Mouse (Mus musculus) midbrain, embryonic 13.5 days (tissue): Measurements from ENCODE around the gene Tmem116. TPM values are rescaled to one million over a fixed set of nuclear protein-coding genes. Genes with fewer than 3 reads are reported as not detected.
A peak's percentile ranks its signal among the peaks of the same experiment; 100 is the strongest.

Experiments
- ATAC-seq: fragments of 200-750 bp; cut with Nextera tagmentation; 2 replicates; pipeline ENCODE4 v1.8.0; 2017; ENCODE audit warnings: mild to moderate bottlenecking, moderate TSS enrichment, moderate library complexity
- H3K27ac ChIP-seq: fragments of 300-500 bp; sonication (generic); 2 replicates; pipeline ENCODE4 v1.5.1; 2015; ENCODE audit warnings: inconsistent platforms, mild to moderate bottlenecking, moderate library complexity
- H3K27me3 ChIP-seq: fragments of 300-500 bp; sonication (generic); 2 replicates; pipeline ENCODE4 v1.6.1; 2015; ENCODE audit warnings: mild to moderate bottlenecking, inconsistent platforms
- H3K36me3 ChIP-seq: fragments of 300-500 bp; sonication (generic); 2 replicates; pipeline ENCODE4 v1.6.1; 2015; ENCODE audit warnings: mild to moderate bottlenecking, inconsistent platforms
- H3K4me1 ChIP-seq: fragments of 300-500 bp; sonication (generic); replicated peaks from 2 replicates; pipeline ENCODE4 v1.6.1; 2015; ENCODE audit warnings: inconsistent platforms
- H3K4me2 ChIP-seq: fragments of 300-500 bp; sonication (generic); replicated peaks from 2 replicates; pipeline ENCODE4 v1.6.1; 2015; ENCODE audit warnings: moderate library complexity, mild to moderate bottlenecking, inconsistent platforms
- H3K4me3 ChIP-seq: fragments of 300-500 bp; sonication (generic); replicated peaks from 2 replicates; pipeline ENCODE4 v1.5.1; 2015; ENCODE audit warnings: mild to moderate bottlenecking, inconsistent platforms
- H3K9ac ChIP-seq: fragments of 300-500 bp; sonication (generic); replicated peaks from 2 replicates; pipeline ENCODE4 v1.6.1; 2015; ENCODE audit warnings: mild to moderate bottlenecking, inconsistent platforms
- H3K9me3 ChIP-seq: fragments of 300-500 bp; sonication (generic); 2 replicates; pipeline ENCODE4 v1.6.1; 2016; ENCODE audit warnings: mild to moderate bottlenecking, inconsistent platforms
- WGBS: fragments of 180-500 bp; shearing (Covaris S2); methylation state at CpG from one replicate; pipeline ENCODE4 v1.1.7; 2015; 5-methylcytosine and 5-hydroxymethylcytosine counted together
- polyA plus RNA-seq: library from polyadenylated mRNA; unstranded; fragments of >200 nt; fragmentation: Nextera tagmentation; extraction: Ambion mirVana; gene quantifications from 2 replicates; pipeline ENCODE4 v1.2.1, GENCODE M21; 2015

Tmem116 gene
- polyA plus RNA-seq = 1.2 and 1.6 TPM in 2 replicates

DNA sequence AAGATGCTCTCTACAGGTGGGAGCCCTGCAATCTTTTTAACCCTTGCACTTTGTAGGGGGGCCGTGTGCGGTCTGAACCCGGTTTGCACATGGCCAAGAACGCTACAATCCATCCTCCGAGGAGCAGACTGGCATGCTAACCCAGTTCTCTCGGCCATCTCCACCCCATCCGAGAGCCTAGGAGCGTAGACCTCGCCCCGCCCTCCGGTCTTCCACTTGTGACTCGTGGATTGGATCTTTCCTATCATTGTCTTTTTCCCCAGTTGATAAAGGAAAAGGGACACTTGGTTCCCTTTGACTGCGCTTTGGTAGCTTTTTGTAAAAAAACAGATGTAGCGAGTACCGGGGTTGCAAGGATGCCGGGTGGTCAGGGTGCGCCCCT, at the start of gene Tmem116:
Gene Tmem116 (plus strand): TSS at position 250 of the 382 bp plus-strand sequence.
- peaks cover 32% of the 10 kb centered on the region for H3K4me1 ChIP-seq
- peak within 1 kb of the TSS; percentile 94 for H3K27ac ChIP-seq
- peak within 1 kb of the TSS; percentile 76 for H3K4me3 ChIP-seq
- H3K9me3 ChIP-seq = no peaks in the 10 kb centered on the region
- peak; percentile 31 for ATAC-seq
- H3K27me3 ChIP-seq = no peaks in the 10 kb centered on the region
- peaks cover 28% of the 10 kb centered on the region for H3K36me3 ChIP-seq
- 0% methylated on average over 17 of the region's 17 CpGs for WGBS
- peak within 1 kb of the TSS; percentile 85 for H3K4me2 ChIP-seq
- peak within 1 kb of the TSS; percentile 93 for H3K9ac ChIP-seq

- Histone ChIP-seq H3K4me2 (no peak overlapping the region), H3K9ac (no peak overlapping the region), H3K27ac (no peak overlapping the region), H3K36me3 (peaks cover 53% of the 10 kb centered on the region), H3K4me1 (no peaks in the 10 kb centered on the region), H3K27me3 (no peaks in the 10 kb centered on the region), H3K9me3 (no peaks in the 10 kb centered on the region), H3K4me3 (no peak overlapping the region)
- WGBS = 95% methylated on average over 8 of the region's 8 CpGs
- no peak for ATAC-seq
Observed at GRCm38 (mm10) chr5:121407856-121408255, 43.8 kb upstream of the Tmem116 start.

DNA sequence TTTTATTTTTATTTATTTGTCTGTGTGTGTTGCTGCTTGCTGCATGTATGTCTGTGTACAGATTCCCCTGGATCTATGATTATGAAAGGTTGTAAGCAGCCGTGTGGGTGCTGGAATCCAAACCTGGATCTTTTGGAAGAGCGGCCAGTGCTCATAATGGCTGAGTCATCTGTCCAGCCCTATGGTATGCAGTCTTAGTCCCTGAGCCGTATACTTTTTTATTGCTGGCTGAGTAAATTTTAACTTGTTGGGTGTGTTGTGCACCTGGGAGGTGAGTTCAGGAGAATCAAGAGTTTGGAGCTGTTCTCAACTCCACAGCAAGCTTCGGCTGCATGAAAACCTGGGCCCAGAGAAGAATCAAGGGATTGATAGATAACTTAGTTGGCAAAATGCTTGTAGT, 40.7 kb upstream of the Tmem116 start:
- Histone ChIP-seq H3K9me3 (no peaks in the 10 kb centered on the region), H3K27me3 (no peaks in the 10 kb centered on the region), H3K4me1 (no peaks in the 10 kb centered on the region), H3K36me3 (peaks cover 79% of the 10 kb centered on the region), H3K4me3 (no peak overlapping the region), H3K9ac (no peak overlapping the region), H3K27ac (no peak overlapping the region), H3K4me2 (no peak overlapping the region)
- 95% methylated on average over 4 of the region's 4 CpGs for WGBS
- no peak for ATAC-seq

DNA sequence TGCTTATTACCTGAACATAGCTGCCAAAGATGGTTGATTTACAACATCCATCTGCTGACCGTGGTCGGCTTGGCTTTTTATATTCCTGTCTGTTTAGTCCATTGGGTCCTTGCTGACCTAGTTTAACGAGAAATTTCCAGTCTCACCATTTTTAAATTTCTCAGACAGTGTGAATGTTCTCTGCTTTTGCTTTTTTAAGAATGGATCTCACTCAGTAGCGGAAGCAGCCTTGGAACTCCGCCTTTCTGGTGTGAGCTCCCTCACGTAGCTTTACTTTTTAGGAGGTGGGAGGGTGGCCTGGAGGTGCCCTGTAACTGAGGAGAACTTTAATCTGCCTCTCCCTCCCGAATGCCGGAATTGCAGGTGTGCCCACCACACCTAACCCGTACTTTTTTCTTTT, 31.0 kb upstream of the Tmem116 start:
- no peak for ATAC-seq
- Histone ChIP-seq H3K4me3 (no peak overlapping the region), H3K4me1 (no peaks in the 10 kb centered on the region), H3K27me3 (no peaks in the 10 kb centered on the region), H3K27ac (no peak overlapping the region), H3K9me3 (no peaks in the 10 kb centered on the region), H3K36me3 (peaks cover 97% of the 10 kb centered on the region), H3K9ac (no peak overlapping the region), H3K4me2 (no peak overlapping the region)
- WGBS = 96% methylated on average over 9 of the region's 9 CpGs

DNA sequence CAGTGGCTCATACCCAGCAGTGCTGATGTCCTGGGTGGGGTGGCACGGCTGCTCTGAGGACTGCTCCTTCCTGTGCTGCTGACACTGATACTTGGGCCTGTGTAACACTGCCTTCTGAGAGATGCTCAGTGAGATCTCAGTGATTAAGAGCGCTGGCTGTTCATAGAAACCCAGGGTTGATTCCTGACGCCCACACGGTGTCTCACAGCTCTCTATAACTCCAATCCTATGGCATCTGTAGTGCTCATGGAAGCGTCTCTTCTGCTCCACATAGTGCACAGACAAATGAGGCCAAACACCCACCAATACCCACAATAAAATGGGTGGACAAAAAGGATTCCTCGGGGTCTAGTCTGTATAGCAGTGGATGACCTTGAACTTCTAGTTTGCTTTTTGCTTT, 28.9 kb upstream of the Tmem116 start:
- Histone ChIP-seq H3K4me3 (no peak overlapping the region), H3K9me3 (no peaks in the 10 kb centered on the region), H3K27ac (no peak overlapping the region), H3K36me3 (peaks cover 97% of the 10 kb centered on the region), H3K27me3 (no peaks in the 10 kb centered on the region), H3K9ac (no peak overlapping the region), H3K4me2 (no peak overlapping the region), H3K4me1 (no peaks in the 10 kb centered on the region)
- 98% methylated on average over 6 of the region's 6 CpGs for WGBS
- ATAC-seq = no peak

- Histone ChIP-seq H3K36me3 (peaks cover 97% of the 10 kb centered on the region), H3K9me3 (no peaks in the 10 kb centered on the region), H3K27me3 (no peaks in the 10 kb centered on the region), H3K9ac (no peak overlapping the region), H3K27ac (no peak overlapping the region), H3K4me2 (no peak overlapping the region), H3K4me3 (no peak overlapping the region), H3K4me1 (no peaks in the 10 kb centered on the region)
- WGBS = 96% methylated on average over 10 of the region's 10 CpGs
- ATAC-seq = no peak
Observed at GRCm38 (mm10) chr5:121423297-121423696, 28.4 kb upstream of the Tmem116 start.

- Histone ChIP-seq H3K4me1 (no peaks in the 10 kb centered on the region), H3K27ac (no peak overlapping the region), H3K9ac (no peak overlapping the region), H3K9me3 (no peaks in the 10 kb centered on the region), H3K4me3 (no peak overlapping the region), H3K27me3 (no peaks in the 10 kb centered on the region), H3K36me3 (peaks cover 98% of the 10 kb centered on the region), H3K4me2 (no peak overlapping the region)
- 83% methylated on average over 3 of the region's 3 CpGs for WGBS
- no peak for ATAC-seq
Observed at GRCm38 (mm10) chr5:121428954-121429353, 22.7 kb upstream of the Tmem116 start.

DNA sequence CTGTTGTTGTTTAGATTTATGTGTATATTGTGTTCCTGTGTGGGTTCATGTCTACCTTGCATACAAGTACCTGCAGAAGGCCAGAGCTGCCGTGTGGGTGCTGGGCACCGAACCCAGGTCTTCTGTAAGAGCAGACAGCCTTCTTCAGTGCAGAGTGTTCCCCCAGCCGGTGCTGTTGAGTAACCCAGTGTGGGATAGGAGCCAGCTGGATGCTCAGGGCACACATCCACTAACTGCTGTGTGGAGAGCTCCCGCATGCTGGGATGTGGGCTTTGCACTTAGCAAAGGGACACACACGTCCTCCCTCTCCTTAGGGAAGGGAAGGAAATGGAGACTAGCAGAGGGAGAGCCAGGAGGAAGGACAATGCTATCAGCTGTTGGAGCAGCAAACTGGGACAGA, 13.6 kb upstream of the Tmem116 start:
- Histone ChIP-seq H3K27ac (no peak overlapping the region), H3K4me1 (no peaks in the 10 kb centered on the region), H3K36me3 (peaks cover 88% of the 10 kb centered on the region), H3K4me2 (no peak overlapping the region), H3K27me3 (no peaks in the 10 kb centered on the region), H3K9me3 (no peaks in the 10 kb centered on the region), H3K9ac (no peak overlapping the region), H3K4me3 (no peak overlapping the region)
- WGBS = 88% methylated on average over 5 of the region's 5 CpGs
- ATAC-seq = no peak

- 95% methylated on average over 11 of the region's 11 CpGs for WGBS
- no peak for ATAC-seq
- peaks cover 88% of the 10 kb centered on the region for H3K36me3 ChIP-seq
- no peak overlapping the region for H3K27ac ChIP-seq
- no peak overlapping the region for H3K9ac ChIP-seq
- no peak overlapping the region for H3K4me3 ChIP-seq
- H3K4me2 ChIP-seq = no peak overlapping the region
- no peaks in the 10 kb centered on the region for H3K9me3 ChIP-seq
- H3K4me1 ChIP-seq = no peaks in the 10 kb centered on the region
- no peaks in the 10 kb centered on the region for H3K27me3 ChIP-seq
Observed at GRCm38 (mm10) chr5:121438756-121439155, 12.9 kb upstream of the Tmem116 start.

DNA sequence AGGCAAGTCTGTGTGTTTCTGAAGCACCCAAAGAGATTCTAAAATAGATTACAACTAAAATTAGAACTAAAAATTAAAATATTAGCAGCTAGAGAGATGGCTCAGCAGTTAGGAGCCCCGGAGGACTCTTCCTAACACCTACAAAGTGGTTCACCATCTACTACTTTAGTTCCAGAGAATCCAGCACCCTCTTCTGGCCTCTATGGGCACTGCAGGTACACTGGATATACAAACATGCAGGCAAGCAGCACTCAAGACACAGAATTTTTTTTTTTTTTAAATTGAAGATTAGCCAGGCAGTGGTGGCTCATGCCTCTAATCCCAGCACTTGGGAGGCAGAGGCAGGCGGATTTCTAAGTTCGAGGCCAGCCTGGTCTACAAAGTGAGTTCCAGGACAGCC, 8.1 kb upstream of the Tmem116 start:
- Histone ChIP-seq H3K36me3 (peaks cover 86% of the 10 kb centered on the region), H3K9ac (no peak overlapping the region), H3K27me3 (no peaks in the 10 kb centered on the region), H3K4me1 (no peaks in the 10 kb centered on the region), H3K27ac (no peak overlapping the region), H3K9me3 (no peaks in the 10 kb centered on the region), H3K4me2 (no peak overlapping the region), H3K4me3 (no peak overlapping the region)
- no peak for ATAC-seq
- 92% methylated on average over 3 of the region's 3 CpGs for WGBS

GRCm38 (mm10) chr5:121444870-121445269, 6.8 kb upstream of the Tmem116 start:
- Histone ChIP-seq H3K4me1 (peaks cover 6% of the 10 kb centered on the region), H3K4me2 (no peak overlapping the region), H3K9ac (no peak overlapping the region), H3K9me3 (no peaks in the 10 kb centered on the region), H3K27me3 (no peaks in the 10 kb centered on the region), H3K4me3 (no peak overlapping the region), H3K36me3 (peaks cover 86% of the 10 kb centered on the region), H3K27ac (no peak overlapping the region)
- WGBS = 96% methylated on average over 5 of the region's 5 CpGs
- ATAC-seq = no peak

DNA sequence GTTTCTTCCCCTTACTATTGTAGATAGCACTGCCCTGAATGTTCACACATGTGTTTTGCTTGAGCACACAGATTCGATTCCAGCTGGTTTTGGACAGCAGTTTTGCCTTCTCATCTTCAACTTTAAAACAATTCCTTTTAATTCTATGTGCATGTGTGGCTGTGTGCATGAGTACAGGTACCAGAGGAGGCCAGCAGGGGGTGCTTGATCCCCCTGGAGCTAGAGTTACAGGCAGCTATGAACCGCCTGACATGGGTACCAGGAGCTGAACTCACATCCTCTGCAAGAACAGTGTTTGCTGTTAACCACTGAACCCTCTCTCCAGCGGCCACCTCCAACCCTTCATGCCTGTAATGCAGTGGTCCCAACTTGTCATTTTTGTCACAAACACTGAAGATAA, 3.2 kb upstream of the Tmem116 start:
- 95% methylated on average over 3 of the region's 3 CpGs for WGBS
- H3K4me2 ChIP-seq = no peak overlapping the region
- ATAC-seq = no peak
- no peaks in the 10 kb centered on the region for H3K9me3 ChIP-seq
- H3K27ac ChIP-seq = no peak overlapping the region
- H3K4me1 ChIP-seq = peaks cover 29% of the 10 kb centered on the region
- H3K4me3 ChIP-seq = no peak overlapping the region
- peaks cover 60% of the 10 kb centered on the region for H3K36me3 ChIP-seq
- no peak overlapping the region for H3K9ac ChIP-seq
- H3K27me3 ChIP-seq = no peaks in the 10 kb centered on the region

DNA sequence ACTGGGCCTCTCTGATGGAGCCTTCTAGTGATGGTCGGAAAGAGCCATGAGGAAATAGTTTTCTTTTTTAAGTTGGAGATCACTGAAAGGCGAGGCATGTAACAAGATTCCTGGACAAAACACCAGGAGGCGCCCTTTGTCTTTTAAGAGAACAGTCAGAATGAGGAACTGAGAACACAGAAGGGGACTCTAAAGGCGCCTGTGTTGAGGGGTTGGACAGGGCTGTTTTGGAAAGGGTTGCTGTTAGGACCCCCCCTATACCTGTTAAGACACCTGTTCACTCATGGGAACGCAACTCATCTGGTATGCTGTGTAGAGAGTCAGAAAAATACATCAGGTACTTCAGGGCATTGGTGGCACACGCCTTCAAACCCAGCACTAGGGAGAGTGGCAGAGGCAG, 1.7 kb upstream of the Tmem116 start:
- Histone ChIP-seq H3K4me1 (peaks cover 32% of the 10 kb centered on the region), H3K9me3 (no peaks in the 10 kb centered on the region), H3K27ac (no peak overlapping the region), H3K27me3 (no peaks in the 10 kb centered on the region), H3K4me2 (no peak overlapping the region), H3K9ac (no peak overlapping the region), H3K4me3 (0 out of 2 replicates have a peak overlapping the region, but pooled peaks have one; percentile 6), H3K36me3 (peaks cover 45% of the 10 kb centered on the region)
- no peak for ATAC-seq
- 65% methylated on average over 6 of the region's 6 CpGs for WGBS
